Mouse (Mus musculus) embryonic facial prominence, embryonic 11.5 days (tissue): Measurements from ENCODE around the gene Ndrg4. TPM values are rescaled to one million over a fixed set of nuclear protein-coding genes. Genes with fewer than 3 reads are reported as not detected.

Experiments used
- ATAC-seq: fragments of 200-750 bp; cut with Nextera tagmentation; replicated peaks from 2 replicates; pipeline ENCODE4 v1.8.0; 2017; ENCODE audit warnings: low read depth; ENCODE audit not compliant: insufficient number of reproducible peaks, low FRiP score, low TSS enrichment
- DNase-seq: peaks from one replicate; pipeline ENCODE4 v3.0.0-alpha.2; 2015; ENCODE audit warnings: low spot score
- H3K27ac ChIP-seq: fragments of 300-500 bp; sonication (generic); replicated peaks from 2 replicates; pipeline ENCODE4 v1.5.1; 2014; ENCODE audit warnings: mild to moderate bottlenecking, low read depth, low read length, control low read depth
- H3K27me3 ChIP-seq: fragments of 300-500 bp; sonication (generic); 2 replicates; pipeline ENCODE4 v1.6.1; 2014; ENCODE audit warnings: mild to moderate bottlenecking, low read length, moderate library complexity, mixed read lengths; ENCODE audit not compliant: control insufficient read depth, insufficient read depth
- H3K36me3 ChIP-seq: fragments of 300-500 bp; sonication (generic); replicated peaks from 2 replicates; pipeline ENCODE4 v1.6.1; 2014; ENCODE audit warnings: low read depth, mild to moderate bottlenecking, low read length, moderate library complexity, mixed read lengths; ENCODE audit not compliant: control insufficient read depth, insufficient read depth
- H3K4me1 ChIP-seq: fragments of 300-500 bp; sonication (generic); 2 replicates; pipeline ENCODE4 v1.6.1; 2014; ENCODE audit warnings: low read length, mixed read lengths; ENCODE audit not compliant: control insufficient read depth, insufficient read depth
- H3K4me2 ChIP-seq: fragments of 300-500 bp; sonication (generic); 2 replicates; pipeline ENCODE4 v1.6.1; 2014; ENCODE audit warnings: low read depth, mild to moderate bottlenecking, control low read depth, low read length, moderate library complexity
- H3K4me3 ChIP-seq: fragments of 300-500 bp; sonication (generic); 2 replicates; pipeline ENCODE4 v1.5.1; 2014; ENCODE audit warnings: low read depth, low read length, control low read depth
- H3K9ac ChIP-seq: fragments of 300-500 bp; sonication (generic); replicated peaks from 2 replicates; pipeline ENCODE4 v1.6.1; 2014; ENCODE audit warnings: mild to moderate bottlenecking, control low read depth, low read length
- H3K9me3 ChIP-seq: fragments of 300-500 bp; sonication (generic); replicated peaks from 2 replicates; pipeline ENCODE4 v1.6.1; 2016; ENCODE audit warnings: mild to moderate bottlenecking, low read length, inconsistent platforms, mixed read lengths; ENCODE audit not compliant: control insufficient read depth
- WGBS: fragments of 180-500 bp; shearing (Covaris S2); extraction: QIAGEN DNeasy Blood & Tissue Kit; methylation state at CpG from one replicate; pipeline ENCODE4 v1.1.7; 2014; 5-methylcytosine and 5-hydroxymethylcytosine counted together
- polyA plus RNA-seq: library from polyadenylated mRNA; unstranded; fragments of >200 nt; fragmentation: Nextera tagmentation; extraction: Ambion mirVana; gene quantifications from 2 replicates; pipeline ENCODE4 v1.2.1, GENCODE M21; 2014

Ndrg4 gene
- polyA plus RNA-seq, 1 experiment from 2014 or later = 21.2 TPM

DNA sequence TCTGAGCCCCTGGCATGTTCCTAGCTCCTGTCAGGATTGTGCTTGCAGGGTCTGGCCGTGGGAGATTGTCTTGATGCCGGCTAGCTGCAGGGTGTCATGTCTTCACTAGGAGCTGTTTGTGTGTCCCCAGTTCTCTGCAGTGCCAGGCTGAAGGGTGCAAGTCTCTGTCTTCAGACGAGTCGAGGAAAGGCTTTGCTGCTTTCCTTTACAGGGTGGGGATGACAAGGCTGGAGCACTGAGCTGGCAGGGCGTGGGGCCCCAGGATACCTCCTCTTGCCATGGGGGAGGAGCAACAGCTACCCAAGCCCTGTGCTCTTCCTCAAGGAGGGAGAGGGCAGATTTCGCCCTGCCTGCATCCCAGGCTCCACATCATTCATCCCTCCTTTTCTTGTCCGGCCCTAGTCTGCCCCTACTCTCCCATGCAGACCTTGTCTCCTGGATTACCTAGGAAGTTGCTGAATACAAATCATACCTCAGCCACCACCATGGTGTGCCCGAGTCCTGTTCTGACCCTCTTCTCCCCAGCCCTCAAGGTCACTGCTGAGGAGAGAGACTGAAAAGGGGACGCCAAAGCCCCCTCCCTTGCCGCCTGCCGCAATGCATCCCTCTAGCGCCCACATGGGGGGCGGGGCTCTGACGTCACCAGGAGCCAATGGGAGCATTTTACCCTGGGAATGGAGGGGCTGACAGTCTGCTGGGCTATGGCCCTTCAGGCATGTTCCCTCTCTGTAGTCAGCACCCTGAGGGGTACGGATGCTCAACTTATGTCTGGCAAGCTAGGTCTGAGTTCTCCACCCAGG, 26.9 kb downstream of the Ndrg4 start:
- DNase-seq = peak; percentile 79
- Histone ChIP-seq H3K4me2 (peak overlapping the region; percentile 88), H3K4me3 (peak overlapping the region; percentile 61), H3K9me3 (no peaks in the 10 kb centered on the region), H3K27me3 (no peaks in the 10 kb centered on the region; the same call in 1 of the 2 replicates), H3K27ac (no peak overlapping the region), H3K9ac (peak overlapping the region; percentile 59), H3K36me3 (no peaks in the 10 kb centered on the region), H3K4me1 (no peaks in the 10 kb centered on the region)
- peak; percentile 20 for ATAC-seq
- WGBS = 3% methylated on average over 15 of the region's 15 CpGs

- Histone ChIP-seq H3K4me1 (no peaks in the 10 kb centered on the region), H3K9me3 (no peaks in the 10 kb centered on the region), H3K27ac (no peak overlapping the region), H3K4me2 (no peak overlapping the region), H3K36me3 (no peaks in the 10 kb centered on the region), H3K9ac (no peak overlapping the region), H3K27me3 (no peaks in the 10 kb centered on the region), H3K4me3 (no peak overlapping the region)
- WGBS = 88% methylated on average over 3 of the region's 3 CpGs
- DNase-seq (no peak), ATAC-seq (no peak)
These were observed 27.8 kb downstream of the Ndrg4 start for GRCm38 (mm10) chr8:95704538-95704937.

DNA sequence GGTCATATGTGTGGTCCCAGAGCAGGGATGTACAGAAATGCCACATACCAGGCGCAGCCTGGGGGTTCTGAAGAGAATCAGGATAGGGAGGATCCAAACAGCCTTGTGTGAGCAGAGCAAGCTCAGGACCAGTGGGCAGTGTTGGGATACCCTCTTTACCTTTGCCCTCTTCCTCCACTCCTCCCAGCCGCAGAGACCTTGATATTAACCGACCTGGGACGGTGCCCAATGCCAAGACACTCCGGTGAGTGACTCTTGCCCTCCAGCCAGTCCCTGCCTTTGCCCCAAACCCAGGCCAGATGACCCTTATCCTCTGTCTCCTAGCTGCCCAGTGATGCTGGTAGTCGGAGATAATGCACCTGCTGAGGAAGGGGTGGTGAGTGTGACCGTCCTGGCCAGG, 32.8 kb downstream of the Ndrg4 start:
- Histone ChIP-seq H3K36me3 (no peaks in the 10 kb centered on the region), H3K9ac (no peak overlapping the region), H3K9me3 (no peaks in the 10 kb centered on the region), H3K27ac (no peak overlapping the region), H3K27me3 (no peaks in the 10 kb centered on the region), H3K4me2 (no peak overlapping the region), H3K4me1 (no peaks in the 10 kb centered on the region), H3K4me3 (no peak overlapping the region)
- WGBS = 82% methylated on average over 7 of the region's 7 CpGs
- DNase-seq (no peak), ATAC-seq (no peak)

- no peaks in the 10 kb centered on the region for H3K4me1 ChIP-seq
- ATAC-seq = no peak
- no peak overlapping the region for H3K9ac ChIP-seq
- H3K27me3 ChIP-seq = no peaks in the 10 kb centered on the region
- H3K9me3 ChIP-seq = no peaks in the 10 kb centered on the region
- H3K36me3 ChIP-seq = no peaks in the 10 kb centered on the region
- WGBS = 74% methylated on average over 3 of the region's 3 CpGs
- no peak overlapping the region for H3K4me3 ChIP-seq
- no peak for DNase-seq
- no peak overlapping the region for H3K4me2 ChIP-seq
- H3K27ac ChIP-seq = no peak overlapping the region
These were observed 34.2 kb downstream of the Ndrg4 start for GRCm38 (mm10) chr8:95711029-95711428.

GRCm38 (mm10) chr8:95712395-95712794, 35.6 kb downstream of the Ndrg4 start:
- no peaks in the 10 kb centered on the region for H3K9me3 ChIP-seq
- no peak overlapping the region for H3K4me3 ChIP-seq
- H3K27ac ChIP-seq = no peak overlapping the region
- no peak overlapping the region for H3K9ac ChIP-seq
- ATAC-seq (no peak), DNase-seq (no peak)
- H3K4me2 ChIP-seq = no peak overlapping the region
- H3K4me1 ChIP-seq = no peaks in the 10 kb centered on the region; the same call in none of the 2 replicates
- no peaks in the 10 kb centered on the region for H3K27me3 ChIP-seq
- WGBS = 83% methylated on average over 9 of the region's 9 CpGs
- no peaks in the 10 kb centered on the region for H3K36me3 ChIP-seq

DNA sequence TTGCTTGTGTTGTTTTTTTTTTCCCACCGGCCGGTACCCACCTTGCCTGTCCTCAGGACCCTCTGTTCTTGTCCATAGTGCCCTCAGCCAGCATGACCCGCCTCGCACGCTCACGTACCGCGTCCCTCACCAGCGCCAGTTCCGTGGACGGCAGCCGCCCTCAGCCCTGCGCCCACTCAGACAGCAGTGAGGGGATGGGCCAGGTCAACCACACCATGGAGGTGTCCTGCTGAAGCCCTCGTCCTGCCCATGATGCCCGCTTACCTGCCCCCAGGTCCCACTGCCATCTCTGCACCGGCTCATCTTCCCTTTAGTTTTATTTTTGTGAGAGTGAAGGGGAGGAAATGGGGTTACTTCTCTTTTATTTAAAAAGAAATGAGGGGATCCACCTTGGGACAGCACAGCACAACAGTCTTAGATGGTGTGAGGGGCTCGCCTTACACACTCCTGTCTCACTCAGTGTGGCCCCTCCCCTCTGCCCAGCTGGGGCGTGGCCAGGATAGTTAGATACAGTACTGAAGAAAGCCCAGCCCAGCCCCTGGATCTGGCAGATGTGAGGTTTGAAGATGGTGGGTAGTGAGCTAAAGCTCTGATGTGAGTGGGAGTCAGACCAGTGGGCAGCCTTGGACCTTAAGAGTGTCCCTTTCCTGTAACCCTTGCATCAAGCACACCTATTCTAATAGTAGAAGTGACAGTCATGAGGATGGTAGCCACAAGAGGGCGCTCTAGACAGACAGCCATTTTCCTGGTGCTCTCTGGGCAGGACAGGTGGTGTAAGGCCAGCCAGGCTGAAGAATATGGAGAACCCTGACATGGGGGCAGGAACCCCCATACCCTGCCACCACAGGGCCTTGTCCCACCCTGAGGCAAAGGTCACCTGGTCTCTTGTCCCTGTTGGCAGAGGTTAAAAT, 36.6 kb downstream of the Ndrg4 start:
- no peak for ATAC-seq

DNA sequence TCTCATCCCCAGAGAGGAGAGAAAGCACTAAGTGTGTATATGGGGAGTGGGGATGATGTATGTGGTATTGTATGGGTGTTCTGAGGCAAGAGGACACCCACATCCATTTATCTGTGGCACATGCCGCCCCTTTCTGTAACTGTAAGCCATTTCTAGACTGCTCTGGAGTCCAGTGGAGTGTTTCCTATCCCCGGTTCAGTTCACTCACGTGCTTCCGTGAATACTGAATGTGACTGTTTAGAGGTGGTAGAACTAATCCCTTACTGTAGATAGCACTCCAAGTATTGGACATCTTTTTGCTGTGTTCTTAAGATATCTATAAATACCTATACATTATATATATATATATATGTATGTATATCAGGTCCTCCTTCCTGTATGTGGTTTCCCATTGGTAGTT, 37.6 kb downstream of the Ndrg4 start:
- no peaks in the 10 kb centered on the region for H3K27me3 ChIP-seq
- no peaks in the 10 kb centered on the region; the same call in none of the 2 replicates for H3K4me1 ChIP-seq
- WGBS = 92% methylated on average over 4 of the region's 4 CpGs
- DNase-seq = no peak
- no peaks in the 10 kb centered on the region for H3K9me3 ChIP-seq
- H3K4me2 ChIP-seq = no peak overlapping the region
- H3K36me3 ChIP-seq = peaks cover 4% of the 10 kb centered on the region; the same call in 1 of the 2 replicates
- ATAC-seq = no peak
- no peak overlapping the region for H3K4me3 ChIP-seq
- no peak overlapping the region for H3K27ac ChIP-seq
- H3K9ac ChIP-seq = no peak overlapping the region

More for the DNA sequence above, 36.6 kb downstream of the Ndrg4 start:
- no peaks in the 10 kb centered on the region; the same call in none of the 2 replicates for H3K4me1 ChIP-seq
- no peak overlapping the region for H3K9ac ChIP-seq
- H3K4me2 ChIP-seq = no peak overlapping the region
- H3K27me3 ChIP-seq = no peaks in the 10 kb centered on the region
- no peaks in the 10 kb centered on the region for H3K9me3 ChIP-seq
- H3K4me3 ChIP-seq = no peak overlapping the region
- H3K27ac ChIP-seq = no peak overlapping the region
- WGBS = 76% methylated on average over 19 of the region's 19 CpGs
- peak; percentile 77 for DNase-seq
- H3K36me3 ChIP-seq = peaks cover 4% of the 10 kb centered on the region; the same call in 1 of the 2 replicates
